Mouse (Mus musculus): ENCODE results near the gene Ano1.

DNA sequence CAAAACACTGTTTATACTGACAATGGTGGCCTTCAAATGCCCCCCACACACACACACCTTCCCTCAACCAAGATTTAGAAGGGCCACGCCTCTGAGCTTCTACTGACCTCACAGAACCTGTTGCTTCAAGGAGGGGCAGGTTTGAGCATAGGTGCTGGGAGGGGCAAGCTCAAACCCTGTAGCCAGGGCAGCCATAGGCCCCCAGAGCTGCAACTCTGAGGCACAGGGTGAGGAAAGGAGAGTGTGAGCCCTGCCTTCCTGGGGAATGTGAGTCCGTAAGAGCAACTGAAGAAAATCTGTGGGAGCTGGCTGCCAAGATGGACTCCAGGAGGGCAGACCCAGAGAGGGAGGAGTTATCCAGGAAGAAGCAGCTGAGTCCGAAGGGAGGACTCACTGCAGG, 23.4 kb upstream of the Ano1 start:
- TF ChIP-seq CTCF (IDR thresholded peaks at IDR 0.05) (no peak), EP300 (IDR thresholded peaks at IDR 0.05) (no peak)
